Mouse (Mus musculus): ENCODE measurements around the gene Efna3.

Gene Efna3

DNA sequence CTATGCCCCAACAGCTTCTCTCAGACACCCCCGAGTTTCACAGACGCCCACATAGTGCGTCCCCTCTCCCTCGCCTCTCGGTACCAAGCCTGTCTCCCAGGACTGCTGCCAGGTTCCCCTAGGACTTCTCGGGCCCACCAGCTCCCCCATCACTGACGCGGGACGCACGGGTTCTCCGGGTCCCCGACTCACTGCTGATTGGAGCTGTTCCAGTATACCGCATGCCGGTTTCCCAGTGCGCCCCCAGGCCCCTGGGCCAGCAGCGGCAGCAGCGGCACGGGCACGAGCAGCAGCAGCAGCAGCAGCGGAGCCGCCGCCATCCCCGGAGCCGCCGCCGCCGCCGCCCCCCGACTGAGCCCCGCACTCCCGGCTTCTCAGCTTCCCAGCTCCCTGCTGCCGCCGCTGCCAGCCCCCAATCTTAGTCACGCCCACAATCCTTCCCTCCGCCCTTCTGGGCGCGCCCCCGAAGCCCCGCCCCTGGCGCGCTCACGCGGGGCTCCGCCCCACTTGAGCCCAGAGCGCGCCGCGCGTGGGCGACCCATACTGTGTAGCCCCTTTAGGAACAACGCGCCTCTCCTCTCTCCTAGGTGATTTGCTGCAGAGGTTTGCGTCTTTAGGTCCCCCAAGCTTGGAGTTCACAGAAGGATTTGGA lies at the start of gene Efna3:
Efna3 (minus strand) TSS at position 452 of the 652 bp plus-strand sequence.
- peak; percentile 45 to 69 for DNase-seq

DNA sequence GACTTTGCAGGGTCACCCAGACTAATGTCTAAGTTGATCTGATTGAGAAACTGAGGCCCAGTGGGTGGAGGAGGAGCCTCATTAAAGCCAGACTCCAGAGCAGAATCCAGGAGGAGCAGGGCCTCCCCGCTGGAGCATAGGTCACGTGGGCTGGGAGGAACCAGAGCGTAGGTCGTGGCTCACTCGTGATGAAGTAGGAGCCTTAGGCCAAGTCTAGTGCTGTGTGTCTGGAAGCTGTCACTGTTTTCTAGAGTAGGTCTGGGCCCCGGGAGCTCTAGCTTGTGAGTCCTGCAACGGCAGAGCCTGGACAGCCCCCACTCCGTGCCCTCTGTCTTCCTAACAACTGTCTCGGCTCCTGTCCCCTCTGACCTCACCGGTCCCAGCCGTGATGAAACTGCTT lies 44.6 kb upstream of the Efna3 start:
- no peak for DNase-seq

DNA sequence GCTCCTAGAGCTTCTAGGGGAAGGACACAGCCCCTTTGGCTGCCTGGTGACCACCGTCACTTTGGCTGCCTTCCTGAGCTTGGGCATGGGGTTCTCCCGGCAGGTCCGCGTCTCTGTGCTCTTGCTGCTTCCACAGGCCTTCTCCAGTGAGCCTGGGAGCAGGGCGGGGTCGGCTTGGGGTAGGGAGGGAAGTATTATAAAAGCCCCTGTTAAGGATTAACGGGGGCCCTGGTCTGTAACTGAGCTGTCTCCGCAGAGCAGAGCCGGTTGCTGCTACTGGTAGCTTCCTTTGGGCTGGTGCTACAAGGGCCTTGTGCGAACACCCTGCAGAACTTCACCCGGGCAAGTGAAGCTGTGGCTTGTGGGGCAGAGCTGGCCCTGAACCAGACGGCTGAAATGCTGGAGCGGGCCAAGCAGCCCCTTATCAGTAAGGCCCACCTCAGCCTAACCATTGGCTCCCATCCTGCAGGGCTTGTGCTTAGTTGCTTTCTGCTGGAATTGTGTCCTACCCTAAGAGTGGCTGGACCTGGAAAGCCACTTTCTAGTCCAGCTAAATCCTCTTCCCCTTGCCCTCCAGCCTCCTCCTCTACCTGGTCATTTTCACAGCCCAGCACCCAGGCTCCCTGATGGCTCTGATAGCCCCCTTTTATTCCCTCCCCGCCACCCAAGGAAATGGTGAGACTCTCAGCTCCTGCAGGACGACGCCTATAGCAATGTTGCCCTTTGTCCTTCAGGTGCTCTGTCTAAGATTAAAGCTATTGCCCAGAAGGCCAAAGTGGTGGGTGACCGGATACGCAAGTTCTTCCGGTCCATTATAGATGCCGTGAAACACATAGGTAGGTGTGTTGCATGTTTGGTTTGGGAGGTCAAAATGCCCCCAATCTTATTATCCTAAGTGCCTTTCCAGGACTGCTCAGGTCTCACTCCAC lies 43.0 kb upstream of the Efna3 start:
- DNase-seq, result no peak

DNA sequence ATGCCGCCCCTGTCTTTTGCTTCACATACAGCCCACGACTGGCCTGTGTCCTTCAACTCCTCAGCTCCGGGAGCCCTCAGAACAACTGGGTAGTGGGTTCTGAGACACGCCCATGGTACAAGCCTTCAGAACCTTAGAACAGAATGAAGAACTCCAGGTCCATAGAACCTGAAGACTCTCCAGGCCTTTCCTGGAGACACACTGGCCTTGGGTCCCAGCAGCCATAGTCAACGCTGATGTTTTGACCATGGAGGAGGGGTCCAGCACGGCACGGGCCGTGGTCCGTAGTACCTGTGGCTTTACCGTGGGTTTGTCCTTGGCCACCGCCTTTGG lies 42.4 kb upstream of the Efna3 start, which contains the start of gene Dcst1:
Dcst1 (minus strand) TSS at position 101 of the 333 bp plus-strand sequence.
- DNase-seq, result no peak

DNA sequence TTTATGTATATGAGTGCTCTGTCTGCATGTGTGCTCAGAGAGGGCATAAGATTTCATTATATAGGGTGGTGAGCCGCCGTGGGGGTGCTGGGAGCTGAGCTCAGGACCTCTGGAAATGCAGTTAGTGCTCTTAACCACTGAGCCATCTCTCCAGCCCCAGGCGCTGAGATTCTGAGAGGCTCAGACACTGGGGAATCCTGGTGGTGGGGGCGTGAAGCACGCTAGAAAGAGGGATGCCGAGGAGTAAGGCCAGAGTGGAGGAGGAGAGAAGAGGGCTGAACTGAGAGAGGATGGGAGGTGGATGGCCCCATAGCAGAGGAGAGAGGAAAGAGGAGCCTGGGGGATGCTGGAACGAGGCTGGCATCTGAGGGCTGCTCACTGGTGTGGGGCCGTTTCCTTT lies 41.9 kb upstream of the Efna3 start:
- no peak for DNase-seq

- no peak for DNase-seq
These were observed 38.9 kb upstream of the Efna3 start, which contains the start of gene Dcst2 for GRCm38 (mm10) chr3:89361675-89362074. Gene Dcst2, plus strand, starts transcription at chr3:89361975.

- no peak for DNase-seq
These were observed 37.5 kb upstream of the Efna3 start for GRCm38 (mm10) chr3:89360237-89360636.

DNA sequence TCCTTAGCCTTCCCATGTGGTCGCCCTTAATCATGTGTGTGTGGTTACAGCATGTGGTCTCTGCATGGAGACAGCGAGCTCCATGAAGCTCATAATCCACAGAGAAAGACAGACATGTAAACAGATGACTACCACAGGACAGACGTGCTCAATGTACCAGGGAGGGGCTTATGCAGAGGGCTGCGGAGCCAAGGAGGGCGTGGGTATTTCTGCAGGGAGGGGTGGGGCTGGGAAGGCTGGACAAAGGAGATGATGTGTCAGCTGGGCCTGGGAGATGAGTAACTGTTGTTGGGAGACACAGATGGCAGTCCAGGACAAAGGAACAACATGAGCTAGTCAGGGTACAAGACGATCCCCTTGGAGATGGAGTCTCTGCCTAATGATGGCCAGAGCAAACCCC lies 36.9 kb upstream of the Efna3 start:
- no peak for DNase-seq

- DNase-seq, result no peak
These were observed 33.3 kb upstream of the Efna3 start for GRCm38 (mm10) chr3:89356029-89356428.

DNA sequence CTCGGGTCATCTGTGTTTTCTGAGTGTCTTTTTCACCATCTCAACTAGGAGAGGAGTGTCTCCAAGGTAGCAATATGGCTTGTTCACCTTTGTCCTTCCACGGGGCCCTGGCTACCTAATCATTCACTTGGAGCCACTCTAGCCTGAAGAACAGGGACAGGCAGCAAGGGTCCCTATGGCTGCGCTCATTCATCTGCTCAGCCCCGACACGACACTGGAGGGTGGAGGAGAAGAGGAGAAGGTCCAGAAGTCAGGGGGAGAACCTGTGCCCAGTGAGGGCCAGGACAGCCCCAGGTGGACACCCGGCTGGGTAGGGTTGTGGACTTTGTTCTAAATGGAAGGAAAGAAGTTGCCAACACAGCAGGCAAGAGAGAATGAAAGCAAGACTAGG lies 32.7 kb upstream of the Efna3 start:
- DNase-seq, result peak; percentile 65 to 70

GRCm38 (mm10) chr3:89354816-89355511 lies 32.2 kb upstream of the Efna3 start:
- DNase-seq, result peak; percentile 85 to 94

- DNase-seq, result peak; percentile 65 to 66
These were observed 28.5 kb upstream of the Efna3 start for GRCm38 (mm10) chr3:89351271-89351670.

GRCm38 (mm10) chr3:89349869-89350501 lies 27.2 kb upstream of the Efna3 start, which contains the start of gene Adam15:
Gene Adam15, minus strand, starts transcription at chr3:89349996.
- DNase-seq, result peak; percentile 87 to 94

DNA sequence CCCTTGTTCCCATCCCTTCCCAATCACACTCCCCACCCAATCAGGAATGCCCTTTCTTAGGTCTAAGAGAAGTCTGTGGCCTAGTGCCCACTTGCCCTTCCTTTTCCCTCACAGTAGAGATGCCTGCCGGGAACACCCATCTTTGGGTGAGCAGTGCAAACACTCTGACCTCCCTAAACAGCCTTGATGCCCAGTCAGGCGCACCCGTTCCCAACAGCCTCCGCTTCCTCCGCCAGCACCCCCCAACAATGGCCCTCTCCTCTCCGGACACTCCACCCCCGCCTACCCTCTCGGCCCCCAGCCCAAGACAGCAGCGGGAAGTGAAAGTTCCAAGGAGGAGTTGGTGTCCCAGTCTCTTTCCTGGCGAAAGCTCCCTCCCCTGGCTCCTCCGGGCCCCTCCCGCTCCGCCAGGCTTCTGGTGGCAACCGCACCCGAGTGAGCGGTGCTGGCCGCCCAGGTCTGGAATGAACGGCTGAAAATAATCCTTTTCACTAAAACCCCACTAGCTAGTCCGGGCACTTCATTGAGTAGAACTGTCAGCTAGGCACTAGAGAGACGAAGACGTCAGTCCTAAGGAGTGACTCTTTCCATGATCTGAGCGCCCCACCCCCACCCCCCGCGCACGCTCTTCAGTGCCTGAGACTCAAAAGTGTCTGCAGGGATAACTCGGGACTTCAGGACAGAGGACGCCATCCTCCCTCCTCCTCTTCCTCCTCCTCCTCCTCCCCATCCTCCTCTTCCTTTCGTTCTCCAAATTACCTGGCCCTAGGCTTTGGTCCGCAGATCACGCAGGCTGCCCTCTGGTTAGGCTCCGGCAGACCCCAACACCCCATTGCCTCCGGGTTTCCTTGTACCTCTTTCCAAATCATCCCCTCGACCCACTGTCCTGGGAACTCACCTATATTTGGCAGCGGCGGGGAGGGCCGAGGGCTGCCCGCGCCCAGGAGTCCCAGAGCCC lies 26.4 kb upstream of the Efna3 start:
- peak; percentile 48 to 50 for DNase-seq

DNA sequence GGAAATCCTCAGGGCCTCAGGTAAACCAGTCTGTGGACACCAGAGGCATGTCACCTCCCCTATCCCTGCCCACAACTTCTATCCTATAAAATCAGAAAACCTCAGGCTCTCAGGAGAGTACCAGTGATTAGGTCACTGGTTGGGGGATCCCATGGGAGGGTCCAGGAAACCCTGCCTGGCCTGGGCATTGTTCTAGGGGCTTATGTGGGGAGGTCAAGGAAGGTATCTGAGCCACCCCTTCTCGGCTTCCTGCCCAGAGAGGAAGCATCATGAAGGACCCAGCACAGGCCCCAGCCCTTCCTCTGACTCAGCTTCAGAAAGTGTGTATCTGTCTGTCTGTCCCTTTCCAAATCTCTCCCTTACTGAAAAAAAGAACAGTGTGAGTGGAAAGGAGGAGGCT lies 25.2 kb upstream of the Efna3 start:
- no peak for DNase-seq

DNA sequence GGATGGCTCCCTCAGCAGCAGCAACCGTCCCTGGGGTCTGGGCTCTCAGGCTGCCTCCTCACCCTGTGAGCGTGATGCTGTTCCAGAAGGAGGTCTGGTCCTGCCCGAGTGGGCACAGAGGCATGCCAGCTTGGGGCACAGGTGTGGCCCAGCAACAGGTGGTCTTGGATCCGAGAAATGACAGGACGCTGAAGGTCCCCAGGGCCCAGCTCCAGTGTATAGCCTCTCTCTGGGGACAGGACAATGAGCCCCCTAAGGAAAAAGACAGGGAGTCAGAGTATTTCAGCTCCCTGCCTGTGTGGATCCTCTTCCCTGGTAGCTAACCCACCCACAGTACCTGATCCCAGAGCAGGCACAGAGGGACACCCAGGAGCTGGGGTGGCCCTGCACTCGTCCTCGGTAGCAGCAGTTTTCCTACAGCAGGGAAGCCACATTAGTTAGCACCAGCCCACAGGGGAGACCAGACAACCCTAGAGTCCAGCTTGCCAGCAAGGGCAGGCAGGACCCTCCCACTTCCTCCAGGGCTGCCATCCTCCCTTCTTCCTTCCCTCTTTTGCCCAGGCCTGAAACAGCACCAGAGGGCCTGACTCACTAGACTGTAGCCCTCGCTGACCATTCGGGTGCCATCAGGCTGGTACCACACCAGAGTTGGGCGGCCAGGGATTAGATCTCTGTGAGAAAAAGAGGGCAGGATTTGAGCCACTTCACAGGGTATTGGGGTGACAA lies 24.2 kb upstream of the Efna3 start:
- no peak for DNase-seq

DNA sequence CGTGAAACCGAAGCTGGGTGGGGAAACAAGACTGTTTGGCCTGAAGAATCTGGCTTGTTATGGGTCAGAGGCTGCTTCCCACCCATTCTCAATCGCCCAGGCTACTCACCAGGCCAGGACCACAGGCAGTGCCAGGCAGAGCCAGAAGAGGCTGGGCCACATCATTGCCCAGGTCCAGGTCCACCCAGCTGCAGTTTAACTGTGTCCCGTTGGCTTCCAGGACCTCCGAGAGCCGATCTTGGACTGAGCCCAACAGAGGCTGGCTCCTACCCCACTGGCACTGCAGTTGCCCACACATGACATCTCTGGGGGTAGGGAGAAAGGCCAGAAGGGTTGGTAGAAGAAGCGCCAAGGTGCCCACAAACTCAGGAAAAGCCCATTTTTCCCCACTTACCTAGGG lies 20.5 kb upstream of the Efna3 start:
- DNase-seq, result peak; percentile 39 to 45

DNA sequence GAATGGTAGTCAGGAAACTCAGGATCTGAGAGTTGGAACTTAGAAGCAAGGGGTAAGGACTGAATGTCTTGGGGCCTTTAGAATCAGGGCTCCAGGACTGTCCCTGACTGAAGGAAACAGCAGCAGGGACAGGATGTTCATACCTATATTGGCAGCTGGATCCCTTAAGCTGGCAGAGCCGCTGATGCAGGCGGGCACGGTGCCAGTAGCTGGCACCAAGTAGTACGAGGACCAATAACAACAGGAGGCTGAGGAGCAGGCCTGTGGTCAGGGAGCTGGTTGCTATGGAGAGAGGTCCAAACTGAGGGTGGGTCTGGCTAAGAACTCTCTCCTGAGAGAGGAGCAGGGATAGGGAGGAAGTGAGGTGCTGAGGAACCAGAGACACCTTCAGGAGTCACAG lies 19.0 kb upstream of the Efna3 start:
- no peak for DNase-seq

- peak; percentile 56 to 74 for DNase-seq
These were observed 17.7 kb upstream of the Efna3 start for GRCm38 (mm10) chr3:89340465-89340864.

DNA sequence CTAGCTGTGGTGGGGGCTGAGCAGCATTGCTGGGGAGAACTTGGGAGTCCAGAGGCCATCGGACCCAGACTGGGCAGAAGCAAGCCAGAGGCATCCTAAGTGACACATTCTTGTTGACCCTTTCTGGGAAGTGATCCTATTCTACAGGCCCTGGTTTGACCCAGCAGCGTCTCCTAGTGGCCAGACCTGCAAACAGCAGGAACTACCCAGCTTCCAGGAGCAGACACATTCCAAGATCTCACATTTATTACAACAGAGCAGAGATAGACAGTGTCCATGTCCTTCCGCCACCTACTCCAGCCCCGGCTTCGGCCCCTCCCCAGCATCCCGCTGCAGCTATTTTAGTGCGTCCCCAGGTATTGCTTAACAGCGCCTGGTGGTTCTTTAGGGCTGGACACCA lies 16.7 kb upstream of the Efna3 start:
- DNase-seq, result peak; percentile 65 to 85
